Mouse (Mus musculus) intestine, embryonic 16.5 days (tissue): Measurements from ENCODE around the gene Gm20388. TPM values are rescaled to one million over a fixed set of nuclear protein-coding genes. Genes with fewer than 3 reads are reported as not detected.

Experiments
- ATAC-seq: fragments of 200-750 bp; cut with Nextera tagmentation; 2 replicates; pipeline ENCODE4 v1.8.0; 2017; ENCODE audit warnings: moderate TSS enrichment, moderate library complexity
- H3K27ac ChIP-seq: fragments of 300-500 bp; sonication (generic); 2 replicates; pipeline ENCODE4 v1.5.1; 2014; ENCODE audit warnings: mild to moderate bottlenecking, low read length
- H3K27me3 ChIP-seq: fragments of 300-500 bp; sonication (generic); replicated peaks from 2 replicates; pipeline ENCODE4 v1.6.1; 2014; ENCODE audit warnings: low read length, control low read depth, mixed read lengths; ENCODE audit not compliant: control insufficient read depth, insufficient read depth
- H3K36me3 ChIP-seq: fragments of 300-500 bp; sonication (generic); 2 replicates; pipeline ENCODE4 v1.6.1; 2014; ENCODE audit warnings: low read length, control low read depth; ENCODE audit not compliant: control insufficient read depth, insufficient read depth
- H3K4me1 ChIP-seq: fragments of 300-500 bp; sonication (generic); 2 replicates; pipeline ENCODE4 v1.6.1; 2014; ENCODE audit warnings: low read length, control low read depth, mixed read lengths; ENCODE audit not compliant: control insufficient read depth, insufficient read depth
- H3K4me2 ChIP-seq: fragments of 300-500 bp; sonication (generic); 2 replicates; pipeline ENCODE4 v1.6.1; 2014; ENCODE audit warnings: low read depth, low read length, control low read depth
- H3K4me3 ChIP-seq: fragments of 300-500 bp; sonication (generic); 2 replicates; pipeline ENCODE4 v1.5.1; 2014; ENCODE audit warnings: mild to moderate bottlenecking, low read length
- H3K9ac ChIP-seq: fragments of 300-500 bp; sonication (generic); 2 replicates; pipeline ENCODE4 v1.6.1; 2014; ENCODE audit warnings: low read depth, low read length
- H3K9me3 ChIP-seq: fragments of 300-500 bp; sonication (generic); 2 replicates; pipeline ENCODE4 v1.6.1; 2016; ENCODE audit warnings: low read length, control low read depth; ENCODE audit not compliant: control insufficient read depth
- WGBS: fragments of 180-500 bp; shearing (Covaris S2); extraction: QIAGEN DNeasy Blood & Tissue Kit; methylation state at CpG from one replicate; pipeline ENCODE4 v1.1.7; 2014; 5-methylcytosine and 5-hydroxymethylcytosine counted together
- polyA plus RNA-seq: library from polyadenylated mRNA; unstranded; fragments of >200 nt; fragmentation: Nextera tagmentation; extraction: Ambion mirVana; gene quantifications from 2 replicates; pipeline ENCODE4 v1.2.1, GENCODE M21; 2015

Gene Gm20388
- polyA plus RNA-seq, 1 experiment from 2014 or later = 5.8 TPM

- no peak overlapping the region for H3K27ac ChIP-seq
- no peak overlapping the region for H3K4me3 ChIP-seq
- peaks cover 11% of the 10 kb centered on the region for H3K4me1 ChIP-seq
- no peak overlapping the region for H3K4me2 ChIP-seq
- 89% methylated on average over 7 of the region's 7 CpGs for WGBS
- no peaks in the 10 kb centered on the region for H3K9me3 ChIP-seq
- H3K27me3 ChIP-seq = no peaks in the 10 kb centered on the region
- no peak for ATAC-seq
- H3K9ac ChIP-seq = no peak overlapping the region
- peaks cover 10% of the 10 kb centered on the region; the same call in 1 of the 2 replicates for H3K36me3 ChIP-seq
These were observed 2517.0 kb downstream of the Gm20388 start for GRCm38 (mm10) chr8:122427607-122428006.

GRCm38 (mm10) chr8:122428163-122428562 lies 2517.5 kb downstream of the Gm20388 start:
- H3K27ac ChIP-seq = no peak overlapping the region
- ATAC-seq = no peak
- H3K4me3 ChIP-seq = no peak overlapping the region
- 89% methylated on average over 9 of the region's 9 CpGs for WGBS
- H3K4me2 ChIP-seq = no peak overlapping the region
- H3K27me3 ChIP-seq = no peaks in the 10 kb centered on the region
- H3K9me3 ChIP-seq = no peaks in the 10 kb centered on the region
- H3K9ac ChIP-seq = no peak overlapping the region
- peaks cover 16% of the 10 kb centered on the region for H3K4me1 ChIP-seq
- peaks cover 10% of the 10 kb centered on the region; the same call in 1 of the 2 replicates for H3K36me3 ChIP-seq

DNA sequence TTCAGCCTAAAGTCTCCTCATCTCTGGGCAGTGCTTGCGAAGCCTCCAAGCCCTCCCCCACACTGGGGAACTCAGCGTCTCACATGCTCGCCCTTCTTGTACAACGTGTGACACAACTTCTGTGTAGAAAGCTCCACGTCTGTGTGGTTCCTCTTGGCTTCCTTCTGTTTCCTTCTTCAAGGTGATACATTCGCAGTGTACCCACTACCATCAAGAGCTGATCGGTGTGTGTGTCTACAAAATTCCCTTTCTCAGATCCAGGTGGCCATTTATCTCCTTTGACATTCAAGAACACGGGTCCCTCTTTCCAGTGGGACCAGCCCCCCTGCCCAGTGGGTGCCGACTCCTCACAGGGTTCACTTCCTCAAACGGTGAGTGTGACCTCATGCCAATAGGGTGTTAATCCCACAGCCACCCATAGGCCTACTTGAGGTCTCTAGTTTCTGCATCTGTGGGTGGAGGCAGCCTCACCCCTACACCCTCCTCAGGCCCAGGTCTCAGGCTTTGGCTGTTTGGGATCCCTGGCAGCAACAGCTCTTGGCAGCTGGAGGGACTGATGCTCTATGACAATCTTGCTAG lies 2519.5 kb downstream of the Gm20388 start:
- ATAC-seq = no peak
- Histone ChIP-seq H3K27me3 (no peaks in the 10 kb centered on the region), H3K4me2 (no peak overlapping the region), H3K9ac (no peak overlapping the region), H3K9me3 (no peaks in the 10 kb centered on the region), H3K4me1 (peaks cover 17% of the 10 kb centered on the region), H3K4me3 (no peak overlapping the region), H3K27ac (no peak overlapping the region), H3K36me3 (peaks cover 12% of the 10 kb centered on the region; the same call in 1 of the 2 replicates)
- WGBS = 83% methylated on average over 10 of the region's 10 CpGs

GRCm38 (mm10) chr8:122430646-122431045 lies 2520.0 kb downstream of the Gm20388 start:
- no peak overlapping the region for H3K4me3 ChIP-seq
- ATAC-seq = no peak
- H3K4me1 ChIP-seq = peaks cover 17% of the 10 kb centered on the region
- no peak overlapping the region for H3K27ac ChIP-seq
- no peak overlapping the region for H3K4me2 ChIP-seq
- H3K27me3 ChIP-seq = no peaks in the 10 kb centered on the region
- no peaks in the 10 kb centered on the region for H3K9me3 ChIP-seq
- no peak overlapping the region for H3K9ac ChIP-seq
- peaks cover 12% of the 10 kb centered on the region; the same call in 1 of the 2 replicates for H3K36me3 ChIP-seq
- WGBS = 70% methylated on average over 3 of the region's 3 CpGs

DNA sequence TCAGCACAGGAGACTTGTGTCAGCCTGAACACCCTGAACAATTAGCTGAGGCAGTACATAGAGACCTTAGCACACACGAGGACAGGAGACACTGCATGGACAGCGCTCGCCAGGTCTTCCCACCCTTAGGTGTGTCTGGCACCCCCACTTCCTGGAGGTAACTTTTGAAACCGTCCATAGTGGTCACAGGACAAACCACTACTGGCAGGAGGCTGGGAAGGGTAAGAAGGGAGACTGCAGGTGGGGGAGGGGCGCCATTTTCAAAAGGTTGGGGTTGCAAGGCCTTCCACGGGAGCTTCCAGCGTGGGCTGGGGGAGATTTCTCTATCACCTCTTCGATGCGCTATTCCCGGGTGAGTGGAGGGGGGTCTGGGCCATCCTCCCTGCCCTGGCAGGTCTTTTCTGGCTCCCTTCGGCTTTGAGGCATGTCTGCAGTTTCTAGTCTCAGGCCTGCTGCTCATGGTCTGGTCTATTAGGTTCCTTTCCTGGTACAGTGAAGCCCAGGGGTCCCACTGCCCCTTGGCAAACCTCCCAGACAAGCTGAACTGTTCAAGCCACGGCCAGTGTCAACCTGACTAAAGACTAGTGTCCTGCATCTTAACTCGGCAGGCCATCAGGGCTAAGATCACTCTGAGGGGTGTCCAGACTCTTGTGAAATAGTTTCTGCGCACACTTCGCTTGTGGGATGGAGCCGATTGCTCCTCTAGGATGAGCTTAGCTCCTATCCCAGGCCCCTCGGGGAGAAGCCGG lies 2521.2 kb downstream of the Gm20388 start:
- peak; percentile 51 for ATAC-seq
- WGBS = 26% methylated on average over 18 of the region's 18 CpGs

DNA sequence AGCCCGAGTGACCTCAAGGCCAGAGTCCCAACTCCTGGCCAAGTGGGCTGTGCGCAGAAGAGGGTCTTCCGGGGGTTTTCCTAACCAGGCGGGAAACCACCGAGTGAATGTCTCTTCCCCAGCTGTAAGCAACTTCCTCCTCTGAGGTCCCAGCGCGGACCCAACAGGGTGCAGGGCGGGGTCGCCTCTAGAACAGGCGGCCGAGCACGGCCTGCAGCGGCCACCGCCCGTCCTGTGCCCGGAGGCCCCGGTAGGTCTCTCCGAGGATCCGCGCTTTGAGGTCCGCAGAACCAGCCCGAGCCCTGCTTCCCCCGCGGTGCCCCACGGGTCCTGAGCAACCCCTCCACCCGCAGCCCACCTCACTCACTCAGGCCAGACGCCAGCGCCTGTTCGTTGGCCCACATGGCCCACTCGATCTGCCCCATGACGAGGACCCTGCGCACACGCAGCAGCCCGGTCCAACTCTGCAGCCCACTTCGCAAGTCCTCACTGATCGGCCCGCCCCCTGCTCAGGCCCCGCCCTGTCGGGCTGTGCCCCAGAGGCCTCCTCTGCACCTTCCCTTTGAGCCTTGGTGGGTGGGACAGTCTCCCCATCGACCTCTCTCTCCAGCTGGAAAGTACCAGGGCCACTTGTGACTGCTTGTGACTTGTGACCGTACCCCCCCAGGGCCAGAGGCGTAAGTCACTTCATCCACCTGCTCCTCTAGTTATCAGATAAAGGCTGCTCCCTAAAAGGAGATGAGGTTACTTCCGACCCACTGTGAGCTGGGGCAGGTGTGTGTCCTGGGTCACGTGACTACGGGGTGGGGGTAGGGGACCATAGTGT lies 2522.0 kb downstream of the Gm20388 start, which contains the start of gene Cyba:
Cyba (minus strand) TSS at position 488 of the 826 bp plus-strand sequence.
- H3K27me3 ChIP-seq = no peaks in the 10 kb centered on the region
- WGBS = 2% methylated on average over 41 of the region's 45 CpGs
- peak; percentile 93 for ATAC-seq

More for the DNA sequence above, 2521.2 kb downstream of the Gm20388 start:
- Histone ChIP-seq H3K4me2 (peak overlapping the region; percentile 91), H3K9me3 (no peaks in the 10 kb centered on the region), H3K4me1 (peaks cover 17% of the 10 kb centered on the region), H3K4me3 (peak overlapping the region; percentile 68), H3K27me3 (no peaks in the 10 kb centered on the region), H3K36me3 (peaks cover 18% of the 10 kb centered on the region; the same call in 1 of the 2 replicates), H3K9ac (peak overlapping the region; percentile 87), H3K27ac (peak overlapping the region; percentile 91)

GRCm38 (mm10) chr8:122433269-122433905 lies 2522.7 kb downstream of the Gm20388 start:
- no peak for ATAC-seq
- peaks cover 19% of the 10 kb centered on the region for H3K4me1 ChIP-seq
- peak overlapping the region; percentile 87 for H3K9ac ChIP-seq
- 0 out of 2 replicates have a peak, but pooled peaks cover 12% of the 10 kb centered on the region for H3K36me3 ChIP-seq
- H3K27ac ChIP-seq = peak overlapping the region; percentile 91
- no peaks in the 10 kb centered on the region for H3K9me3 ChIP-seq
- WGBS = 60% methylated on average over 11 of the region's 11 CpGs
- H3K4me3 ChIP-seq = no peak overlapping the region
- no peaks in the 10 kb centered on the region for H3K27me3 ChIP-seq
- peak overlapping the region; percentile 91 for H3K4me2 ChIP-seq

More for the DNA sequence above, 2522.0 kb downstream of the Gm20388 start, which contains the start of gene Cyba:
- H3K36me3 ChIP-seq = peaks cover 12% of the 10 kb centered on the region; the same call in 1 of the 2 replicates
- peak within 1 kb of the TSS; percentile 68 for H3K4me3 ChIP-seq
- peak within 1 kb of the TSS; percentile 87 for H3K9ac ChIP-seq
- peak within 1 kb of the TSS; percentile 91 for H3K27ac ChIP-seq
- peak within 1 kb of the TSS; percentile 91 for H3K4me2 ChIP-seq
- H3K4me1 ChIP-seq = peaks cover 17% of the 10 kb centered on the region
- H3K9me3 ChIP-seq = no peaks in the 10 kb centered on the region

GRCm38 (mm10) chr8:122435375-122435774 lies 2524.7 kb downstream of the Gm20388 start:
- peaks cover 19% of the 10 kb centered on the region for H3K36me3 ChIP-seq
- WGBS = 83% methylated on average over 6 of the region's 6 CpGs
- no peak overlapping the region for H3K27ac ChIP-seq
- ATAC-seq = no peak
- peaks cover 22% of the 10 kb centered on the region for H3K4me1 ChIP-seq
- no peak overlapping the region for H3K4me2 ChIP-seq
- H3K9me3 ChIP-seq = no peaks in the 10 kb centered on the region
- H3K27me3 ChIP-seq = no peaks in the 10 kb centered on the region
- H3K4me3 ChIP-seq = no peak overlapping the region
- H3K9ac ChIP-seq = no peak overlapping the region
